Comparison of ENCODE assay signal across 24 mouse cellular contexts in genomic region chr6:52513876-52514405, GRCm38 (mm10).
DNase-seq lines count a peak whose midpoint lies in the region; ATAC-seq lines count a peak whose summit lies in the region.
"Had no signal": no experiment of that assay in that cellular context is flagged by ENCODE, and none has a peak within 500 bp of the region (broad histone marks: within the 10 kb centered on the region; RNA-seq: fewer than 3 reads in every experiment).

No protein-coding gene starts in this region.

- peak overlapping the region; percentile 32 for H3K4me2 ChIP-seq in neural tube, embryonic 12.5 days (replicated peaks)
- H3K4me2 ChIP-seq in neural tube, embryonic 15.5 days, result no peak overlapping the region
- no peak overlapping the region for H3K4me2 ChIP-seq in limb, embryonic 11.5 days (ENCODE audit: low read depth, severe bottlenecking)
- H3K4me2 ChIP-seq: embryonic facial prominence, embryonic 15.5 days; forebrain, embryonic 15.5 days; limb, embryonic 15.5 days; lung, embryonic 14.5 days had no signal

- H3K4me1 ChIP-seq in neural tube, embryonic 12.5 days, result peaks cover 9% of the 10 kb centered on the region
- peaks cover 19% of the 10 kb centered on the region; the same call in 1 of the 2 replicates for H3K4me1 ChIP-seq in neural tube, embryonic 15.5 days
- H3K4me1 ChIP-seq in limb, embryonic 11.5 days (ENCODE audit: control insufficient read depth, insufficient read depth, low read length), result peaks cover 14% of the 10 kb centered on the region
- H3K4me1 ChIP-seq: embryonic facial prominence, embryonic 15.5 days; forebrain, embryonic 15.5 days; limb, embryonic 15.5 days had no signal

- no peaks in the 10 kb centered on the region for H3K27me3 ChIP-seq in neural tube, embryonic 12.5 days (replicated peaks)
- H3K27me3 ChIP-seq in neural tube, embryonic 15.5 days (replicated peaks), result no peaks in the 10 kb centered on the region
- no peaks in the 10 kb centered on the region for H3K27me3 ChIP-seq in limb, embryonic 11.5 days (ENCODE audit: control insufficient read depth, insufficient read depth, low read length)
- H3K27me3 ChIP-seq: embryonic facial prominence, embryonic 15.5 days; forebrain, embryonic 15.5 days had no signal

- H3K9me3 ChIP-seq in neural tube, embryonic 12.5 days, result no peaks in the 10 kb centered on the region
- H3K9me3 ChIP-seq in neural tube, embryonic 15.5 days (replicated peaks), result no peaks in the 10 kb centered on the region
- H3K9me3 ChIP-seq in limb, embryonic 11.5 days (ENCODE audit: control insufficient read depth, low read length), result no peaks in the 10 kb centered on the region
- H3K9me3 ChIP-seq: embryonic facial prominence, embryonic 15.5 days; forebrain, embryonic 15.5 days; limb, embryonic 15.5 days had no signal

- 3% methylated on average over 4 of the region's 4 CpGs for WGBS in neural tube, embryonic 12.5 days
- WGBS in neural tube, embryonic 15.5 days, result 15% methylated on average over 4 of the region's 4 CpGs
- 6% methylated on average over 4 of the region's 4 CpGs for WGBS in limb, embryonic 11.5 days

- no peak overlapping the region for H3K27ac ChIP-seq in neural tube, embryonic 12.5 days
- no peak overlapping the region for H3K27ac ChIP-seq in neural tube, embryonic 15.5 days (replicated peaks)
- no peak overlapping the region for H3K27ac ChIP-seq in limb, embryonic 11.5 days (replicated peaks; ENCODE audit: low read depth, low read length)
- H3K27ac ChIP-seq: embryonic facial prominence, embryonic 15.5 days; forebrain, embryonic 15.5 days; layer of hippocampus, adult 2 months; limb, embryonic 15.5 days; liver, embryonic 14.5 days had no signal

- no peak overlapping the region for H3K9ac ChIP-seq in neural tube, embryonic 12.5 days
- no peak overlapping the region for H3K9ac ChIP-seq in neural tube, embryonic 15.5 days (replicated peaks)
- H3K9ac ChIP-seq in limb, embryonic 11.5 days (ENCODE audit: low read length), result no peak overlapping the region
- H3K9ac ChIP-seq: embryonic facial prominence, embryonic 15.5 days; forebrain, embryonic 15.5 days; limb, embryonic 15.5 days; liver, embryonic 14.5 days; lung, embryonic 14.5 days had no signal

- no peaks in the 10 kb centered on the region for H3K36me3 ChIP-seq in neural tube, embryonic 12.5 days
- no peaks in the 10 kb centered on the region for H3K36me3 ChIP-seq in neural tube, embryonic 15.5 days
- H3K36me3 ChIP-seq in limb, embryonic 11.5 days (ENCODE audit: control insufficient read depth, insufficient read depth, low read length), result no peaks in the 10 kb centered on the region
- H3K36me3 ChIP-seq: embryonic facial prominence, embryonic 15.5 days; forebrain, embryonic 15.5 days; limb, embryonic 15.5 days had no signal

- DNase-seq in adrenal gland, adult 8-10 months, result peak; percentile 24
- DNase-seq in adrenal gland, postnatal 4 days (ENCODE audit: low spot score in 2 of 2), result no peak
- DNase-seq in embryo, embryonic 11 days, result peak; percentile 45
- peak; percentile 49 for DNase-seq in limb, embryonic 11.5 days (ENCODE audit: low spot score)
- no peak for DNase-seq in spleen, postnatal 14 days (ENCODE audit: low spot score in 2 of 2)
- DNase-seq: cerebellum, adult 11 months; cerebellum, postnatal 10 days; gastrocnemius, postnatal 25 days; kidney, postnatal 25 days; lung, embryonic 14.5 days; thymus, postnatal 36 days had no signal

- no peak overlapping the region for H3K4me3 ChIP-seq in neural tube, embryonic 12.5 days
- no peak overlapping the region for H3K4me3 ChIP-seq in neural tube, embryonic 15.5 days (replicated peaks)
- H3K4me3 ChIP-seq in limb, embryonic 11.5 days (ENCODE audit: low read depth, low read length), result no peak overlapping the region
- H3K4me3 ChIP-seq: embryonic facial prominence, embryonic 15.5 days; forebrain, embryonic 15.5 days; layer of hippocampus, adult 2 months; limb, embryonic 15.5 days; megakaryocyte, embryonic 14.5 days; myocyte had no signal

- ATAC-seq in neural tube, embryonic 12.5 days (ENCODE audit: low FRiP score, low read depth), result no peak
- ATAC-seq in neural tube, embryonic 15.5 days (ENCODE audit: low FRiP score), result no peak
- no peak for ATAC-seq in limb, embryonic 11.5 days (ENCODE audit: insufficient number of reproducible peaks, low FRiP score, low TSS enrichment, low read depth)
- ATAC-seq in megakaryocyte, adult 5-6 weeks (ENCODE audit: poor library complexity, severe bottlenecking), result no peak
- ATAC-seq: forebrain, embryonic 15.5 days; hindbrain, embryonic 16.5 days; intestine, postnatal 0 days; midbrain, embryonic 16.5 days had no signal

Comparison
In these comparisons a context has a peak if more than half of its experiments do, and no peak if none do; other contexts are left out.
1. DNase-seq: peak in adrenal gland, adult 8-10 months (single experiment), embryo, embryonic 11 days (single experiment) and limb, embryonic 11.5 days (single experiment); none in adrenal gland, postnatal 4 days (0 of 2) and spleen, postnatal 14 days (0 of 2).